Mouse (Mus musculus): ENCODE measurements around the gene Tchhl1. TPM values are rescaled to one million over a fixed set of nuclear protein-coding genes. Genes with fewer than 3 reads are reported as not detected.

The Tchhl1 gene
- polyA plus RNA-seq, 1 experiment from 2014 or later, result not detected

DNA sequence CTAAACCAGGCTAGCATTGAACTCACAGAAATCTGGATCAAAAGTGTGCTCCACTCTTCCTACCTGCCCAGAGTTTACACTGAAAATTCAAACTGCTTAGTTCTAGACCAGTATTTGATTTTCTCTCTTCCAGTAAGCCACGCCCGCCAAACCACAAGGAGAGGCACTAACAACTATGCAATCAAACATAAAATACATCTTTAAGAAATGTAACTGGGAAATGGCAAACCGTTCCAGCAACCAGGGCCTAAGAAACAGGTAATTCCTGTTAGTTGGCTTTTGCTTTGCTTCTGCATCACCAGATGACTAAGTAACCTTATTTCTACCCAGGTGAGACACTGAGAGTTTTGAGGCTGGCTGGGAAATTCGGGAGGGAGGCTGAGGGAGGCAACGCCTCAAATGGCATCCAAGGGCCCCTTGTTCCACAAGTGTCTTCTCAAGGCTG, 38.3 kb downstream of the Tchhl1 start:
- Histone ChIP-seq H3K4me1 (no peaks in the 10 kb centered on the region), H3K36me3 (no peaks in the 10 kb centered on the region), H3K4me2 (replicated peaks) (no peak overlapping the region), H3K27me3 (no peaks in the 10 kb centered on the region), H3K9ac (replicated peaks) (no peak overlapping the region), H3K27ac (replicated peaks) (no peak overlapping the region), H3K9me3 (no peaks in the 10 kb centered on the region), H3K4me3 (no peak overlapping the region)
- 69% methylated on average over 5 of the region's 5 CpGs for WGBS
- ATAC-seq (replicated peaks), result no peak

DNA sequence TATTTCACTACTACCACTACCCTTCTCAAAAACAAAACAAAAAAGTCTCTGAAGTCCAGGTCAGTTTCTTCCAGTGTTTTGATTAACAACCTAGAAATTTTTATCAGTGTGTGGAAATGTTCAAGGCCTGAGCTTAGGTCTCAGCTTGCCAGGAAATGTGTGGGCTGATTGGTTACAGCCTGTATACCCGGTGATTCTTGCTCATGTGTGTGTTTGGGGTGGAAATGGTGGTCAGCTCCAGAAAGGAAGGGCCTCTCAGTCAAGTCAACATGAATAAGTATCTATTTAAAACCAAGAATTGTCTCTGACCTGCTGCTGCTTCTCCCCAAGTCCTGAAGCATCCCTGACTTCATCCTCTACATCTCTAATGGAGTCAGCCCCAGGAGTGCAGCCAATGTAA, 40.7 kb downstream of the Tchhl1 start:
- Histone ChIP-seq H3K4me2 (replicated peaks) (no peak overlapping the region), H3K4me1 (no peaks in the 10 kb centered on the region), H3K36me3 (no peaks in the 10 kb centered on the region), H3K4me3 (no peak overlapping the region), H3K9me3 (no peaks in the 10 kb centered on the region), H3K9ac (replicated peaks) (no peak overlapping the region), H3K27me3 (no peaks in the 10 kb centered on the region), H3K27ac (replicated peaks) (no peak overlapping the region)
- 76% methylated on average over 1 of the region's 1 CpGs for WGBS
- ATAC-seq (replicated peaks), result no peak

DNA sequence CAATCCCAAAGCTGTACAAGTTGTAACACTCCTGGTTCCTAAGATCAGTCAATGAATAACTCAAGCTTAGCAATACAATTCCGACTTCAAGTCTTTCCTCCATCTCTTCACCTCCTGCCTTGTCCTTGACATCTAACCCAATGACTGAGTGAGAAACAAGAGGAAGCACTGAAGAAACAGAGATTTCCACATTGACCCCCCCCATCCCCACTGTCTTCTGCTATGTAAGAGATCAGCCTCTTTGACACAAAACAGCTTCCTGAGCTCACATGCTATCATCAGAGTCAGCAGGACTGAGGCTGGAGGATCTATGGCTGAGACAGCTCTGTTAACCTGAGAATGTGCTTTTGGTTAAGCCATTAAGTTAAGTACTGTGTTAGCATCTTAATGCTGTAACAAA, 42.5 kb downstream of the Tchhl1 start:
- Histone ChIP-seq H3K9ac (replicated peaks) (no peak overlapping the region), H3K4me2 (replicated peaks) (no peak overlapping the region), H3K36me3 (no peaks in the 10 kb centered on the region), H3K4me3 (no peak overlapping the region), H3K27me3 (no peaks in the 10 kb centered on the region), H3K4me1 (no peaks in the 10 kb centered on the region), H3K9me3 (no peaks in the 10 kb centered on the region), H3K27ac (replicated peaks) (no peak overlapping the region)
- 97% methylated on average over 1 of the region's 1 CpGs for WGBS
- no peak for ATAC-seq (replicated peaks)

DNA sequence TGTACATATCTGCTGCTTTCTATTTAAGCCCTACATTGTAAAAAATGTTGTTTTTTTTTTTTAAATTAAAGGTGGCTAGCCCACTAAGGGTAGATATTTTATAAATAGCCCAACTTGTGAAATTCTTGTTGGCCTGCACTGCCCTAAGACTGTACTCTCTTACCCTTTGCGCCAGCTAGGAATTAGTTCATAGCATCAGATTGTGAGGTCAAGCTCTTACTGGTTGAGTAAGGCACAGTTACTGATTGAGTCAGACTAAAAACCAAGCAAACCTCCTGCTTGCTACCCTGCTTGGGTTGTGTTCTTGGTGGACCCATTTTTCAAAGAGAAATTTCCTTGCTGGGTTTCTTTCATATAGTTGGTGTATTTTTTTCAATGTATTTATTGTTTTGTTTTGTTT, 43.2 kb downstream of the Tchhl1 start:
- 91% methylated on average over 1 of the region's 1 CpGs for WGBS

DNA sequence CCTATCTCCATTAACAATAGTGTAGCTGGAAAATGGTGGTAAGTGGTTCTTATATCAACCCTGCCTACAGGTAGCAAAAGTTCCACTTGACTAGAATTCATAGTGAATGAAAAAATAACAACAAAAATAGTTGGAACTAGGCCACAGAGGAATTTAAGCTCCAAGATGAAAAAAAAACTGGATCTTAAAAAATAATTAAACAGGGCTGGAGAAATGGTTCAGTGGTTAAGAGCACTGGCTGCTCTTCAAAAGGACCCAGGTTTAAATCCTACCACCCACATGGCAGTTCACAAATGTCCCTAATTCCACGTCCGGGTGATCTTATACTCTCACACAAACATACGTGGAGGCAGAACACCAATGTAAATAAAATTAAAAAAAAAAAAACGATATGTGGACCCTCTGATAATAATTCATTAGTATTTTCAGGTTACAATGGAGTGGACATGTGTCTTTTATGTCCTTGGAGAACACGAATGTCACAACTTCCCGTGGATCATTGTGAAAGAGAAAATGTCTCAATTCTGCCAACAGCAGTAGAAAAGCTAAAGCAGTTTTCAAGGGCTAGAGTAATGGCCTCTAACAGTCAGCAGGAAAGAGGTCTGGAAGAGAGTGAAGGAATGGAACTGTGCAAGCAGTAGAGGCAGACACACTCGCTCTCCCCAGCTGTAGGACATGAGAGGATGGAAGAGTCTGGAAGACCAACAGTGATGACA, 44.0 kb downstream of the Tchhl1 start:
- Histone ChIP-seq H3K9ac (replicated peaks) (no peak overlapping the region), H3K4me3 (no peak overlapping the region), H3K9me3 (no peaks in the 10 kb centered on the region), H3K4me1 (no peaks in the 10 kb centered on the region), H3K36me3 (no peaks in the 10 kb centered on the region), H3K27ac (replicated peaks) (no peak overlapping the region), H3K27me3 (no peaks in the 10 kb centered on the region), H3K4me2 (replicated peaks) (no peak overlapping the region)
- no peak for ATAC-seq (replicated peaks)
- WGBS, result 75% methylated on average over 7 of the region's 7 CpGs

More for the DNA sequence above, 43.2 kb downstream of the Tchhl1 start:
- Histone ChIP-seq H3K27ac (replicated peaks) (no peak overlapping the region), H3K4me1 (no peaks in the 10 kb centered on the region), H3K9ac (replicated peaks) (no peak overlapping the region), H3K4me3 (no peak overlapping the region), H3K27me3 (no peaks in the 10 kb centered on the region), H3K4me2 (replicated peaks) (no peak overlapping the region), H3K36me3 (no peaks in the 10 kb centered on the region), H3K9me3 (no peaks in the 10 kb centered on the region)
- ATAC-seq (replicated peaks), result no peak

DNA sequence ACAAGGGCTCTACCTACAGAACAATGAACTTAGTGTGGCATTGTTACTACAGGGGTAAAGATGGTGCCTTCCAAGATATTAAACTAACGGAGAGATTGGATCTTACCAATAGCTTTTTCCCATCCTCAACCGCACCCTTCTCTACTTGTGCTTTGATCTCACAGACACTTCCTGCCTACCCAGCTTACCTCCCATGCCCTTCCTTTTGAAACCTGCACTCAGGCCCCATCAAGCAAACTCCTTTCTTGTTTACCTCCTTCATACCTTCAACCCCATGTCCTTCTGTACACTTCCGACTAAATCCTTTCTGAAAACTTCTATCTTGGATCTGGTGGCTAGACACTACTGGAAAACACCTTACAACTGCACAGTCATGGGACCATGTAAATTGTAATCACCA, 46.1 kb downstream of the Tchhl1 start:
- H3K9ac ChIP-seq (replicated peaks), result no peak overlapping the region
- no peak overlapping the region for H3K4me3 ChIP-seq
- H3K27ac ChIP-seq (replicated peaks), result no peak overlapping the region
- WGBS, result 90% methylated on average over 3 of the region's 3 CpGs
- H3K9me3 ChIP-seq, result no peaks in the 10 kb centered on the region
- no peaks in the 10 kb centered on the region for H3K27me3 ChIP-seq
- H3K4me1 ChIP-seq, result no peaks in the 10 kb centered on the region
- no peak overlapping the region for H3K4me2 ChIP-seq (replicated peaks)
- ATAC-seq (replicated peaks), result no peak
- H3K36me3 ChIP-seq, result no peaks in the 10 kb centered on the region

DNA sequence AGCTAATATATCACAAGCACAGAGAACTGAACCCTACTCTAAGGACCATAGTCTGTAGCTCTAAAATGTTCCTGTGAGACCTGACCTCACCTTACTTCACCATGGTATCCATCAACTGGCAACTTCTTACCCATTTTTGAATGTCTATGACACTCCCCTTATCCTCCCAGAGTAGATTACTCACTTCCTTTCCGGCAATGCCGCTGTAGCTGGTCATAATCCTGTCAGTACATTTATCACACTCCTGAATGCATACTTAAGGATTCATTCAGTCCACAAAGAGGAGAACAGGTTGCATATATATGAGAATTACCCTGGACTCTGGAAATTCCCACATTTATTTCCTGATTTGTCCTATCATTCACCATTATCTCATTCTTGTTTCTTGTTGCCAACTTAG, 48.8 kb downstream of the Tchhl1 start:
- H3K27me3 ChIP-seq, result no peaks in the 10 kb centered on the region
- no peaks in the 10 kb centered on the region for H3K36me3 ChIP-seq
- H3K27ac ChIP-seq (replicated peaks), result no peak overlapping the region
- no peak overlapping the region for H3K4me3 ChIP-seq
- peaks cover 8% of the 10 kb centered on the region for H3K4me1 ChIP-seq
- WGBS, result 98% methylated on average over 2 of the region's 2 CpGs
- H3K9me3 ChIP-seq, result no peaks in the 10 kb centered on the region
- H3K9ac ChIP-seq (replicated peaks), result no peak overlapping the region
- no peak overlapping the region for H3K4me2 ChIP-seq (replicated peaks)
- ATAC-seq (replicated peaks), result no peak

DNA sequence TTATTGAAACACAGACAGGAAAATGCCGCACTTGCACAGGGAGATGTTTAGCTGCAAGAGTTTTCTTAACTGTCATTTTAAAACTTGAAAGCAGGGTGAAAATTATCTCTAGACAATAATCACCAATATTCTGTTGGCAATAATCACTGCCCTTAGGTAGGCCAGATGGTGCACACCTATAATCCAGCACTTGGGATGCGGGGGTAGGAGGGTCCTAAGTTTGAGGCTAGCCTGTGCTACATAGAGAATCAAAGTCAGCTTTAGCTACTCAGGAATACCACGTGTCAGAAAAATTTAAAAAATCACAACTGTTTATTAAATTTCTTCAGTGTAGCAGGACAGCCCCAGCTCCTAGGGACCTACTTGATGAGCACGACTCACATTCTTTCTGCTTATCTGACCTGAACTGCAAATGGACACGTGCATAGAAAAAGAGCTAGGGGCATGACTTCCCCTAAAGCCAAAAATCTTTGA, 51.3 kb downstream of the Tchhl1 start:
- ATAC-seq (replicated peaks), result no peak
- H3K27ac ChIP-seq (replicated peaks), result no peak overlapping the region
- 60% methylated on average over 5 of the region's 5 CpGs for WGBS
- H3K4me2 ChIP-seq (replicated peaks), result peak overlapping the region; percentile 88
- no peaks in the 10 kb centered on the region for H3K27me3 ChIP-seq
- H3K9me3 ChIP-seq, result no peaks in the 10 kb centered on the region
- no peaks in the 10 kb centered on the region for H3K36me3 ChIP-seq
- no peak overlapping the region for H3K9ac ChIP-seq (replicated peaks)
- no peak overlapping the region for H3K4me3 ChIP-seq
- peaks cover 8% of the 10 kb centered on the region for H3K4me1 ChIP-seq

DNA sequence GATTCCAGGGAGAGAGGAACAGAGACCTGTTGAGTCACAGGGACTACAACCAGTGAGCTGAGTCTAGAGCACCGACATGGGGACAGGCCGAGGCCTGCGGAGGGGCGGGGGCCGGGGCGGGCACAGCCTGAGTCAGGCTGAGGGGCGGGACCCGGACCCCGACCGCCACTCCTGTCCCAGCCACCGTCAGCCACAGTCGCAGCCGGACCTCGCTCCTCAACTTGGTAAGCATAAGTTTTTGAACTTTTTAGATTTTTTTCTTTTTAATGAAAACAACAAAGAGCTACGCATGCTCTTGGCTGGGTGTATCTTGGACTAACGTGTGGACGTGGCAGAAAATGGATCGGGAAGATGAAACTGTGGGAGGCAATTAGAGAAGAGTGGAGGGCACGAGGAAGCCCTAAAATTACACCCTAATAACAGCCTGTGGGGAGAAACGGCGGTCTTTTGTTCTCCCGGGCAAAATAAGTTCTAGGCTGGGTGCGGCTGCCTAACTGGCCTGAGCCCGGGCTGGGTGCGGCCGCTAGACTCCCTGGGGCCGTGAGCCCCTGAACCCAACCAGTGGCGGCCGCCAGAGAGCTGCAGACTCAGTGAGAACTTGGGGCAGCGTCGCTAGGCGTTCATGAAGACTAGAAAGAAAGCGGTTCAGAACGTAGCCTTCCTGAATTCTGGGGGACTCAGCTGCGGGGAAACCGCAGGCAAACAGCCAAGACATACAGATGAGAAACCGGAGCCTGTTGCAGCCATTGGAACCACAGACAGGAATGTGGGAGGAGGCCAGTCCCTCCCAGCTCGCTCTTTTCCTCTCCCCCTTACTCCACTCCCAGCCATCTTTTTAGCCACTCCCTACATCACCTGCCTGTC, 52.0 kb downstream of the Tchhl1 start, which contains the start of gene S100a11:
S100a11 (plus strand) TSS at position 159 of the 864 bp plus-strand sequence.
- ATAC-seq (replicated peaks), result peak; percentile 88
- under 1% methylated on average over 38 of the region's 38 CpGs for WGBS
- no peaks in the 10 kb centered on the region for H3K27me3 ChIP-seq

More for the DNA sequence above, 52.0 kb downstream of the Tchhl1 start, which contains the start of gene S100a11:
- Histone ChIP-seq H3K4me1 (peaks cover 8% of the 10 kb centered on the region), H3K9me3 (no peaks in the 10 kb centered on the region), H3K27ac (replicated peaks) (no peak within 1 kb of the TSS), H3K4me3 (peak within 1 kb of the TSS; percentile 47), H3K4me2 (replicated peaks) (peak within 1 kb of the TSS; percentile 88), H3K9ac (replicated peaks) (peak within 1 kb of the TSS; percentile 43), H3K36me3 (no peaks in the 10 kb centered on the region)

Small RNA genes lying within 50 kb of the gene (microRNA-seq; reads per million reads assigned to microRNA genes)
- not detected for gene Gm22752

Other genes starting within 250 kb of the Tchhl1 start
- gene Flg, start 195.2 kb upstream of the Tchhl1 start, polyA plus RNA-seq (2015; fragmentation: Nextera tagmentation; extraction: Ambion mirVana), result not detected in 2 replicates
- not detected in 2 replicates for gene Hrnr, start 149.0 kb upstream of the Tchhl1 start, polyA plus RNA-seq (2015; fragmentation: Nextera tagmentation; extraction: Ambion mirVana)
- not detected in 2 replicates for gene Rptn, start 75.1 kb upstream of the Tchhl1 start, polyA plus RNA-seq (2015; fragmentation: Nextera tagmentation; extraction: Ambion mirVana)
- 0.52 and 0.74 TPM in 2 replicates for gene Tchh, start 26.4 kb upstream of the Tchhl1 start, polyA plus RNA-seq (2015; fragmentation: Nextera tagmentation; extraction: Ambion mirVana)
- 102 and 108 TPM in 2 replicates for gene S100a11, start 51.7 kb downstream of the Tchhl1 start, polyA plus RNA-seq (2015; fragmentation: Nextera tagmentation; extraction: Ambion mirVana)
- gene S100a10, start 86.3 kb downstream of the Tchhl1 start, polyA plus RNA-seq (2015; fragmentation: Nextera tagmentation; extraction: Ambion mirVana), result 114 and 115 TPM in 2 replicates
- gene Tdpoz2, start 183.9 kb downstream of the Tchhl1 start, polyA plus RNA-seq (2015; fragmentation: Nextera tagmentation; extraction: Ambion mirVana), result not detected in 2 replicates
- not detected in 2 replicates for gene Tdpoz1, start 207.6 kb downstream of the Tchhl1 start, polyA plus RNA-seq (2015; fragmentation: Nextera tagmentation; extraction: Ambion mirVana)
- gene Gm37596, start 224.3 kb downstream of the Tchhl1 start, polyA plus RNA-seq (2015; fragmentation: Nextera tagmentation; extraction: Ambion mirVana), result not detected in 2 replicates

All from forebrain, embryonic 15.5 days (tissue).